Mouse (Mus musculus): ENCODE measurements around the gene Cdk5r1. TPM values are rescaled to one million over a fixed set of nuclear protein-coding genes. Genes with fewer than 3 reads are reported as not detected.

The Cdk5r1 gene
- polyA plus RNA-seq, 1 experiment: 0.84 TPM

GRCm38 (mm10) chr11:80513796-80514195 is 37.0 kb downstream of the Cdk5r1 start:
- peaks cover 47% of the 10 kb centered on the region for H3K4me1 ChIP-seq
- no peak overlapping the region for H3K4me3 ChIP-seq (replicated peaks)
- TF ChIP-seq FLI1 (IDR thresholded peaks at IDR 0.05; ENCODE audit: low read length) (no peak), GATA1 (IDR thresholded peaks at IDR 0.05; ENCODE audit: borderline replicate concordance, low read length) (no peak)
- H3K9me3 ChIP-seq: no peaks in the 10 kb centered on the region
- H3K27me3 ChIP-seq (replicated peaks): peaks cover 28% of the 10 kb centered on the region
- no peaks in the 10 kb centered on the region for H3K36me3 ChIP-seq (replicated peaks; ENCODE audit: low read length)

GRCm38 (mm10) chr11:80515346-80515745 is 38.5 kb downstream of the Cdk5r1 start:
- Histone ChIP-seq H3K4me1 (peaks cover 50% of the 10 kb centered on the region), H3K27me3 (replicated peaks) (peaks cover 25% of the 10 kb centered on the region), H3K9me3 (no peaks in the 10 kb centered on the region), H3K36me3 (replicated peaks; ENCODE audit: low read length) (no peaks in the 10 kb centered on the region), H3K4me3 (replicated peaks) (peak overlapping the region; percentile 14)
- TF ChIP-seq GATA1 (IDR thresholded peaks at IDR 0.05; ENCODE audit: borderline replicate concordance, low read length) (no peak), FLI1 (IDR thresholded peaks at IDR 0.05; ENCODE audit: low read length) (no peak)

DNA sequence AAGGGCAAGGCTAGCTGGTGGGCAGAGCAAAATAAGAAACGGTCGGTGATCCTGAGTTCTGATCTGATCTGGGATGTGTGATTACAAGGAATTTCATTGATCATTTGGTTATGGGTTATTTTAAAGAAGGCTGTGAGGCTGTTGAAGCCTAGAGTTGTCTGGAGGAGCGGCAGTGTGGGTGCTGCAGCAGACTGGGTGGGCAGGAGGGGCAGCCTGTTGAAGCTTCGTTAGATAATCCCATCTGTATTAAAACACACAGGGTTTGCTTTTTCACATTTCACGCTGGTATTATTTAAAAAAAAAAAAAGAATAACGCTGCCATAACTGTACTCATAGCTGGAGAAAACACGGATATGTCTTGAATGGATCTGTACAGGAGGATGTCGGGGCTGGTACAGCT is 39.1 kb downstream of the Cdk5r1 start:
- Histone ChIP-seq H3K27me3 (replicated peaks) (peaks cover 23% of the 10 kb centered on the region), H3K9me3 (no peaks in the 10 kb centered on the region), H3K4me1 (peaks cover 48% of the 10 kb centered on the region), H3K36me3 (replicated peaks; ENCODE audit: low read length) (no peaks in the 10 kb centered on the region), H3K4me3 (replicated peaks) (no peak overlapping the region)
- TF ChIP-seq GATA1 (IDR thresholded peaks at IDR 0.05; ENCODE audit: borderline replicate concordance, low read length): no peak
- TF ChIP-seq FLI1 (IDR thresholded peaks at IDR 0.05; ENCODE audit: low read length): no peak

DNA sequence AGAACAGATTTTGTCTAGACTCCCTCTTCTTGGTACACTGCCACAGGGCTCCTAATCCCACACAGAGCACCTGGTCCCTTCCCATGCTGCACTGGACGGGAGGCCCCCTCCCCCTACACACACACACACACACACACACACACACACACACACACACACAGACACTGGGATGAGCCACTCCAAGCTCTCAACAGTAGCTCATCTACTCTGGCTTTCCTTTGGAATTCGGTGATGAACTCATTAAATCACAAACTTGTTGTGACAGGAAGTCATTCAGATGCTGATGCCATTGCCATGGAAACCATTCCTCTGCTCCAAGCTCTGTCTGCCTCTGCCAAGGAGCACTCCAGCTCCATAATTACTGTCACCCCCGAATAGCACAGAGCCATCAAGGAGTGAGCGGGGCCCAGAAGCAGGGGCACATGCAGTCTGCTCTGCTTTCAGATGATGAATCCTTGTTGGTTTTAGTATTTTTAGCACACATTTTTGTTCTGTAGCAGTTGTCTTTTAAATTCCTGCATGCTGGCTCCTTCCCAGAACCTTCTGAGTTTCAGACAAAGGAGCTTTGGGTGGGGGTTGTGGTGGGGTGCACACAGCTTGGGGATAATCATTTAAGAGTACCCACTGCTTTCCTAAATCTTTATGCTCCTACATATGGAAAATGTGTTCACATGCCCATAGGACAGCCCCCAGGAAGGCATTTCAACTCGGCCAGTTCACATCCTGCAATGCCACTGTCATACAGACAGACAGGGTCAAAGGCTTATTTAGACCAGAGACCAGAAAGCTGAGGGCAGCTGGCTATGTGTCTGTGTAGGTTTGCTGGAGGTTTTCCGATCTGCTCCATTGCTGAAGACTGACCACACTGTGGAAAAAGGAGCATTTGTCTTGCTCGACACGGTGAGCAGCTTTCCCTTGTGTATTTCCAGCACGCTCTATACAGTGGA is 41.9 kb downstream of the Cdk5r1 start:
- TF ChIP-seq FLI1 (IDR thresholded peaks at IDR 0.05; ENCODE audit: low read length) (no peak), GATA1 (IDR thresholded peaks at IDR 0.05; ENCODE audit: borderline replicate concordance, low read length) (no peak)
- H3K27me3 ChIP-seq (replicated peaks): peaks cover 19% of the 10 kb centered on the region
- H3K9me3 ChIP-seq: no peaks in the 10 kb centered on the region
- H3K4me1 ChIP-seq: peaks cover 61% of the 10 kb centered on the region
- H3K36me3 ChIP-seq (replicated peaks; ENCODE audit: low read length): no peaks in the 10 kb centered on the region
- no peak overlapping the region for H3K4me3 ChIP-seq (replicated peaks)

- Histone ChIP-seq H3K4me1 (peaks cover 70% of the 10 kb centered on the region), H3K27me3 (replicated peaks) (peaks cover 15% of the 10 kb centered on the region), H3K9me3 (no peaks in the 10 kb centered on the region), H3K36me3 (replicated peaks; ENCODE audit: low read length) (no peaks in the 10 kb centered on the region), H3K4me3 (replicated peaks) (peak overlapping the region; percentile 71)
- TF ChIP-seq FLI1 (IDR thresholded peaks at IDR 0.05; ENCODE audit: low read length): no peak
- no peak for TF ChIP-seq GATA1 (IDR thresholded peaks at IDR 0.05; ENCODE audit: borderline replicate concordance, low read length)
These were observed 44.3 kb downstream of the Cdk5r1 start for GRCm38 (mm10) chr11:80521148-80521547.

DNA sequence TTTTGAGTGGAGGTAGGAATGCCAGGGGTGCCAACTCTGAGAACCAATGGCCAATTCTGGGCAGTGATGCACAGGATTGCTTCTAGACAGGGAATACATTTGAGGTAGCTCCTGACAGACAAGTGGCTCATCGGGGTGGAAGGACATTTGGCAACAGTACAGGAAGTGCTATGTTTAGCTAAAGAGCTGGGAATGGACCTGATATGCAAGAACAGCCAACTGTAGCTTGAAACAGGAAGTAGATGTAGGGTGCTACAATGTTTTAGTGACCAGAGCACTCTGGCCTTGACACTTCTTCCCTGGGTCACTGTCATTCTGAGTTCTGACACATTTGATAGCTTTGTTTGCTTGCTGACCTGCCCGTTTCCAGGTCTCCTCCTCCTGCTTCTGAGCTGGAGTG is 46.0 kb downstream of the Cdk5r1 start:
- Histone ChIP-seq H3K36me3 (replicated peaks; ENCODE audit: low read length) (no peaks in the 10 kb centered on the region), H3K27me3 (replicated peaks) (peaks cover 9% of the 10 kb centered on the region), H3K9me3 (no peaks in the 10 kb centered on the region)

DNA sequence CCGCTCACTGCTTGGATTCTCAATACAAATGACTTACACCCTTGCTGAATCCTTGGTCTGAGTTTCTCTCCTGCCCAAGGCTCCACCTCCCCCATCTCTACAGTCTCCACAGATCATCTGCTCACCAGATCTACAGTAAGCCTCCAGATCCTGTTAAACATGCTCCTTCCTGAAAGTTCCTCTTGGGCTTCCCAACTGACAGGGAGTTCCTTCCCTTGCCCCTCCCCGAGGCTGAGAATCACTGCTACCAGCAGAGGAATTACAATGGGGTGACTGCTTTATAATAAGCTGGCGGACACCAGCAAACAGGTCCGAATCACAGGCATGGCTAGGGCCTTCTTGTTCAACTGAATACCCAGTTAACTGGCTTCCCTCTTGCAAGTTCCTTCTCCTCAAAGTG is 46.6 kb downstream of the Cdk5r1 start:
- TF ChIP-seq GATA1 (IDR thresholded peaks at IDR 0.05; ENCODE audit: borderline replicate concordance, low read length): no peak

More for the DNA sequence above, 46.0 kb downstream of the Cdk5r1 start:
- H3K4me3 ChIP-seq (replicated peaks): peak overlapping the region; percentile 51
- TF ChIP-seq FLI1 (IDR thresholded peaks at IDR 0.05; ENCODE audit: low read length) (no peak), GATA1 (IDR thresholded peaks at IDR 0.05; ENCODE audit: borderline replicate concordance, low read length) (no peak)
- peaks cover 77% of the 10 kb centered on the region for H3K4me1 ChIP-seq

GRCm38 (mm10) chr11:80524213-80524612 is 47.4 kb downstream of the Cdk5r1 start:
- Histone ChIP-seq H3K27me3 (replicated peaks) (peaks cover 2% of the 10 kb centered on the region), H3K9me3 (no peaks in the 10 kb centered on the region), H3K4me1 (peaks cover 79% of the 10 kb centered on the region), H3K4me3 (replicated peaks) (no peak overlapping the region), H3K36me3 (replicated peaks; ENCODE audit: low read length) (no peaks in the 10 kb centered on the region)
- TF ChIP-seq GATA1 (IDR thresholded peaks at IDR 0.05; ENCODE audit: borderline replicate concordance, low read length) (no peak), FLI1 (IDR thresholded peaks at IDR 0.05; ENCODE audit: low read length) (no peak)

More for the DNA sequence above, 46.6 kb downstream of the Cdk5r1 start:
- H3K36me3 ChIP-seq (replicated peaks; ENCODE audit: low read length): no peaks in the 10 kb centered on the region
- H3K9me3 ChIP-seq: no peaks in the 10 kb centered on the region
- peaks cover 8% of the 10 kb centered on the region for H3K27me3 ChIP-seq (replicated peaks)
- peaks cover 79% of the 10 kb centered on the region for H3K4me1 ChIP-seq
- peak overlapping the region; percentile 51 for H3K4me3 ChIP-seq (replicated peaks)

GRCm38 (mm10) chr11:80527697-80528096 is 50.9 kb downstream of the Cdk5r1 start:
- Histone ChIP-seq H3K4me3 (replicated peaks) (no peak overlapping the region), H3K4me1 (peaks cover 77% of the 10 kb centered on the region), H3K9me3 (no peaks in the 10 kb centered on the region), H3K36me3 (replicated peaks; ENCODE audit: low read length) (no peaks in the 10 kb centered on the region), H3K27me3 (replicated peaks) (no peaks in the 10 kb centered on the region)
- TF ChIP-seq GATA1 (IDR thresholded peaks at IDR 0.05; ENCODE audit: borderline replicate concordance, low read length) (no peak), FLI1 (IDR thresholded peaks at IDR 0.05; ENCODE audit: low read length) (no peak)

- Histone ChIP-seq H3K4me3 (replicated peaks) (peak overlapping the region; percentile 78), H3K9me3 (no peaks in the 10 kb centered on the region), H3K36me3 (replicated peaks; ENCODE audit: low read length) (no peaks in the 10 kb centered on the region), H3K27me3 (replicated peaks) (no peaks in the 10 kb centered on the region), H3K4me1 (peaks cover 74% of the 10 kb centered on the region)
- TF ChIP-seq GATA1 (IDR thresholded peaks at IDR 0.05; ENCODE audit: borderline replicate concordance, low read length): no peak
- TF ChIP-seq FLI1 (IDR thresholded peaks at IDR 0.05; ENCODE audit: low read length): no peak
These were observed 52.3 kb downstream of the Cdk5r1 start for GRCm38 (mm10) chr11:80529149-80529548.

Other genes with a start within 250 kb of the Cdk5r1 start
- gene Rhbdl3, start 176.1 kb upstream of the Cdk5r1 start, polyA plus RNA-seq (2012; ENCODE audit: insufficient read depth, low replicate concordance): 3.2 and 5.6 TPM in 2 replicates
- gene 5730455P16Rik, start 99.0 kb upstream of the Cdk5r1 start, polyA plus RNA-seq (2012; ENCODE audit: insufficient read depth, low replicate concordance): 0.60 and 1.8 TPM in 2 replicates
- gene Zfp207, start 93.7 kb upstream of the Cdk5r1 start, polyA plus RNA-seq (2012; ENCODE audit: insufficient read depth, low replicate concordance): 11.3 and 21.4 TPM in 2 replicates
- gene Psmd11, start 48.4 kb upstream of the Cdk5r1 start, polyA plus RNA-seq (2012; ENCODE audit: insufficient read depth, low replicate concordance): 11.2 and 54.6 TPM in 2 replicates

All from megakaryocyte, embryonic 14.5 days (primary cell).